Mouse (Mus musculus) forebrain, embryonic 14.5 days (tissue): ENCODE data around the gene Nup54. TPM values are rescaled to one million over a fixed set of nuclear protein-coding genes. Genes with fewer than 3 reads are reported as not detected.

Experiments
- ATAC-seq: fragments of 200-750 bp; cut with Nextera tagmentation; 2 replicates; pipeline ENCODE4 v1.8.0; 2017; ENCODE audit warnings: mild to moderate bottlenecking, moderate library complexity
- DNase-seq: peaks from one replicate; pipeline ENCODE4 v3.0.0-alpha.2; 2015; ENCODE audit warnings: low spot score
- H3K27ac ChIP-seq: fragments of 300-500 bp; sonication (generic); 2 replicates; pipeline ENCODE4 v1.5.1; 2014; ENCODE audit warnings: low read depth, mild to moderate bottlenecking, control low read depth, low read length, moderate library complexity
- H3K27me3 ChIP-seq: fragments of 300-500 bp; sonication (generic); replicated peaks from 2 replicates; pipeline ENCODE4 v1.6.1; 2014; ENCODE audit warnings: low read length, control low read depth, mixed read lengths; ENCODE audit not compliant: control insufficient read depth, insufficient read depth
- H3K36me3 ChIP-seq: fragments of 300-500 bp; sonication (generic); 2 replicates; pipeline ENCODE4 v1.6.1; 2014; ENCODE audit warnings: low read length, control low read depth; ENCODE audit not compliant: control insufficient read depth, insufficient read depth
- H3K4me1 ChIP-seq: fragments of 300-500 bp; sonication (generic); 2 replicates; pipeline ENCODE4 v1.6.1; 2014; ENCODE audit warnings: antibody characterized with exemption, low read length, control low read depth; ENCODE audit not compliant: control insufficient read depth, insufficient read depth
- H3K4me2 ChIP-seq: fragments of 300-500 bp; sonication (generic); 2 replicates; pipeline ENCODE4 v1.6.1; 2014; ENCODE audit warnings: mild to moderate bottlenecking, control low read depth, low read length
- H3K4me3 ChIP-seq: fragments of 300-500 bp; sonication (generic); 2 replicates; pipeline ENCODE4 v1.5.1; 2014; ENCODE audit warnings: low read depth, low read length, control low read depth
- H3K9ac ChIP-seq: fragments of 300-500 bp; sonication (generic); 2 replicates; pipeline ENCODE4 v1.6.1; 2014; ENCODE audit warnings: mild to moderate bottlenecking, low read length, control low read depth, moderate library complexity
- H3K9me3 ChIP-seq: fragments of 300-500 bp; sonication (generic); replicated peaks from 2 replicates; pipeline ENCODE4 v1.6.1; 2016; ENCODE audit warnings: low read length, control low read depth, mixed read lengths; ENCODE audit not compliant: control insufficient read depth
- WGBS: fragments of 180-500 bp; shearing (Covaris S2); extraction: QIAGEN DNeasy Blood & Tissue Kit; methylation state at CpG from one replicate; pipeline ENCODE4 v1.1.7; 2014; 5-methylcytosine and 5-hydroxymethylcytosine counted together
- polyA plus RNA-seq: library from polyadenylated mRNA; unstranded; fragments of >200 nt; fragmentation: Nextera tagmentation; extraction: Ambion mirVana; gene quantifications from 2 replicates; pipeline ENCODE4 v1.2.1, GENCODE M21; 2014

Nup54 gene
- polyA plus RNA-seq, 1 experiment from 2014 or later = 55.4 TPM

- no peak for ATAC-seq
- under 1% methylated on average over 12 of the region's 12 CpGs for WGBS
- H3K4me1 ChIP-seq = peaks cover 10% of the 10 kb centered on the region; the same call in 1 of the 2 replicates
- no peaks in the 10 kb centered on the region for H3K9me3 ChIP-seq
- H3K9ac ChIP-seq = peak overlapping the region; percentile 93
- peak overlapping the region; percentile 97 for H3K4me3 ChIP-seq
- H3K27me3 ChIP-seq = no peaks in the 10 kb centered on the region
- peak overlapping the region; percentile 92 for H3K4me2 ChIP-seq
- no peak for DNase-seq
- peaks cover 4% of the 10 kb centered on the region; the same call in 1 of the 2 replicates for H3K36me3 ChIP-seq
- no peak overlapping the region for H3K27ac ChIP-seq
Measured at GRCm38 (mm10) chr5:92434070-92434469, 949 bp downstream of the Nup54 start.

- 41% methylated on average over 7 of the region's 7 CpGs for WGBS
Measured at GRCm38 (mm10) chr5:92431611-92432010, 3.4 kb downstream of the Nup54 start.

GRCm38 (mm10) chr5:92430723-92431122, 4.3 kb downstream of the Nup54 start:
- H3K9ac ChIP-seq = no peak overlapping the region
- H3K4me1 ChIP-seq = peaks cover 10% of the 10 kb centered on the region; the same call in 1 of the 2 replicates
- no peak for DNase-seq
- H3K4me2 ChIP-seq = no peak overlapping the region
- H3K36me3 ChIP-seq = peaks cover 32% of the 10 kb centered on the region
- no peak overlapping the region for H3K4me3 ChIP-seq
- 68% methylated on average over 5 of the region's 5 CpGs for WGBS
- ATAC-seq = no peak
- peak overlapping the region; percentile 14; the same call in 1 of the 2 replicates for H3K27ac ChIP-seq
- no peaks in the 10 kb centered on the region for H3K9me3 ChIP-seq
- no peaks in the 10 kb centered on the region for H3K27me3 ChIP-seq

More at GRCm38 (mm10) chr5:92431611-92432010, 3.4 kb downstream of the Nup54 start:
- peak overlapping the region; percentile 48; the same call in 1 of the 2 replicates for H3K27ac ChIP-seq
- H3K27me3 ChIP-seq = no peaks in the 10 kb centered on the region
- peaks cover 10% of the 10 kb centered on the region; the same call in 1 of the 2 replicates for H3K4me1 ChIP-seq
- peak overlapping the region; percentile 35; the same call in 1 of the 2 replicates for H3K9ac ChIP-seq
- DNase-seq (peak; percentile 75), ATAC-seq (no peak)
- no peak overlapping the region for H3K4me3 ChIP-seq
- H3K36me3 ChIP-seq = peaks cover 29% of the 10 kb centered on the region
- H3K9me3 ChIP-seq = no peaks in the 10 kb centered on the region
- H3K4me2 ChIP-seq = 0 out of 2 replicates have a peak overlapping the region, but pooled peaks have one; percentile 7

- DNase-seq = no peak
- H3K9me3 ChIP-seq = no peaks in the 10 kb centered on the region
- ATAC-seq = no peak
- no peak overlapping the region for H3K9ac ChIP-seq
- no peak overlapping the region for H3K27ac ChIP-seq
- no peak overlapping the region for H3K4me3 ChIP-seq
- no peaks in the 10 kb centered on the region for H3K27me3 ChIP-seq
- WGBS = 97% methylated on average over 11 of the region's 11 CpGs
- H3K4me2 ChIP-seq = no peak overlapping the region
- H3K4me1 ChIP-seq = no peaks in the 10 kb centered on the region
- H3K36me3 ChIP-seq = peaks cover 91% of the 10 kb centered on the region
Measured at GRCm38 (mm10) chr5:92424126-92424525, 10.9 kb downstream of the Nup54 start.

GRCm38 (mm10) chr5:92413982-92414375, 21.0 kb downstream of the Nup54 start:
- whole genome bisulfite sequencing = 90% methylated on average over 8 of the region's 8 CpGs
- no peaks in the 10 kb centered on the region for H3K27me3 ChIP-seq
- peaks cover 39% of the 10 kb centered on the region for H3K36me3 ChIP-seq
- no peak overlapping the region for H3K9ac ChIP-seq
- H3K4me1 ChIP-seq = no peaks in the 10 kb centered on the region
- no peak for ATAC-seq
- H3K9me3 ChIP-seq = no peaks in the 10 kb centered on the region
- H3K4me3 ChIP-seq = no peak overlapping the region
- no peak overlapping the region for H3K27ac ChIP-seq
- DNase-seq = no peak
- H3K4me2 ChIP-seq = no peak overlapping the region

- Histone ChIP-seq H3K4me1 (no peaks in the 10 kb centered on the region), H3K27ac (no peak overlapping the region), H3K36me3 (peaks cover 36% of the 10 kb centered on the region), H3K27me3 (no peaks in the 10 kb centered on the region), H3K9me3 (no peaks in the 10 kb centered on the region), H3K4me3 (no peak overlapping the region), H3K9ac (no peak overlapping the region), H3K4me2 (no peak overlapping the region)
- WGBS = 86% methylated on average over 11 of the region's 11 CpGs
- no peak for ATAC-seq
- DNase-seq = no peak
Measured at GRCm38 (mm10) chr5:92413271-92413981, 21.6 kb downstream of the Nup54 start.

- ATAC-seq (peak; percentile 23; the same call in 1 of the 2 replicates), DNase-seq (no peak)
- Histone ChIP-seq H3K4me1 (no peaks in the 10 kb centered on the region), H3K36me3 (peaks cover 18% of the 10 kb centered on the region), H3K9me3 (no peaks in the 10 kb centered on the region), H3K4me3 (no peak overlapping the region), H3K9ac (no peak overlapping the region), H3K27ac (no peak overlapping the region), H3K27me3 (no peaks in the 10 kb centered on the region), H3K4me2 (no peak overlapping the region)
- 71% methylated on average over 7 of the region's 7 CpGs for WGBS
Measured at GRCm38 (mm10) chr5:92411461-92412140, 23.4 kb downstream of the Nup54 start.

- H3K9me3 ChIP-seq = no peaks in the 10 kb centered on the region
- no peak overlapping the region for H3K4me3 ChIP-seq
- H3K4me1 ChIP-seq = no peaks in the 10 kb centered on the region
- peaks cover 10% of the 10 kb centered on the region; the same call in 1 of the 2 replicates for H3K36me3 ChIP-seq
- no peak overlapping the region for H3K4me2 ChIP-seq
- no peaks in the 10 kb centered on the region for H3K27me3 ChIP-seq
- H3K9ac ChIP-seq = no peak overlapping the region
- no peak overlapping the region for H3K27ac ChIP-seq
- WGBS = 89% methylated on average over 5 of the region's 5 CpGs
- no peak for ATAC-seq
- no peak for DNase-seq
Measured at GRCm38 (mm10) chr5:92410486-92410885, 24.5 kb downstream of the Nup54 start.
